Mouse (Mus musculus): Measurements from ENCODE around the gene Mmp11. TPM values are rescaled to one million over a fixed set of nuclear protein-coding genes. Genes with fewer than 3 reads are reported as not detected.

Gene Mmp11
- polyA plus RNA-seq, 1 experiment from 2014 or later = 25.1 TPM

DNA sequence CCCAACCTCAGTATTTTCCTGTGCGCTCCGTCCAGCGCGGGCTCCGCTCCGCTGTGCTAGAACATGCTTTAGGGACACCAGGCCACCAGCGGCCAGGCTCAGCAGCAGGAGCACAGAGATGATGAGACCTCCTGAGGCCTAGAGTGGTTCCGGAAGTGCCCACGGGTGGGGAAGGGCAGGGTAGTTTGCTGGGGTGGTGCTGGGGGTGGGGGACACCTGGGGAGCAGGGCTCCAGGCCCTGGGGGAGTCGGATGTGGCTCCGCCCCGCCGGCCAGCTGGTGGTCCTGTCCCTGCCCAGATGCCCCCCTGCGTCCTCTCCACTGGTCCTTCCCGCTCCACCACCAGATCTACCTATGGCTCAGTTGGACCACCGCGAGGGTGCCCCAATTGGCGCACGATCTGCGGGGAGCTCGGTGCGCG, 14.5 kb upstream of the Mmp11 start:
- H3K27ac ChIP-seq (ENCODE audit: low read depth, low read length) = no peak overlapping the region
- DNase-seq (ENCODE audit: low spot score) = peak; percentile 68
- peak overlapping the region; percentile 53 for H3K9ac ChIP-seq (ENCODE audit: low read length)
- H3K4me2 ChIP-seq (ENCODE audit: low read depth, low read length, severe bottlenecking) = peak overlapping the region; percentile 86
- no peaks in the 10 kb centered on the region for H3K36me3 ChIP-seq (ENCODE audit: control insufficient read depth, insufficient read depth, low read length)
- peak; percentile 63 for ATAC-seq (replicated peaks; ENCODE audit: low FRiP score)
- no peaks in the 10 kb centered on the region for H3K9me3 ChIP-seq (ENCODE audit: control insufficient read depth, low read length)
- H3K27me3 ChIP-seq (ENCODE audit: control insufficient read depth, insufficient read depth, low read length) = peaks cover 5% of the 10 kb centered on the region; the same call in 1 of the 2 replicates
- no peaks in the 10 kb centered on the region; the same call in none of the 2 replicates for H3K4me1 ChIP-seq (replicated peaks; ENCODE audit: control insufficient read depth, insufficient read depth, low read length)
- peak overlapping the region; percentile 39 for H3K4me3 ChIP-seq (ENCODE audit: low read depth, low read length)
- 2% methylated on average over 23 of the region's 23 CpGs for WGBS

DNA sequence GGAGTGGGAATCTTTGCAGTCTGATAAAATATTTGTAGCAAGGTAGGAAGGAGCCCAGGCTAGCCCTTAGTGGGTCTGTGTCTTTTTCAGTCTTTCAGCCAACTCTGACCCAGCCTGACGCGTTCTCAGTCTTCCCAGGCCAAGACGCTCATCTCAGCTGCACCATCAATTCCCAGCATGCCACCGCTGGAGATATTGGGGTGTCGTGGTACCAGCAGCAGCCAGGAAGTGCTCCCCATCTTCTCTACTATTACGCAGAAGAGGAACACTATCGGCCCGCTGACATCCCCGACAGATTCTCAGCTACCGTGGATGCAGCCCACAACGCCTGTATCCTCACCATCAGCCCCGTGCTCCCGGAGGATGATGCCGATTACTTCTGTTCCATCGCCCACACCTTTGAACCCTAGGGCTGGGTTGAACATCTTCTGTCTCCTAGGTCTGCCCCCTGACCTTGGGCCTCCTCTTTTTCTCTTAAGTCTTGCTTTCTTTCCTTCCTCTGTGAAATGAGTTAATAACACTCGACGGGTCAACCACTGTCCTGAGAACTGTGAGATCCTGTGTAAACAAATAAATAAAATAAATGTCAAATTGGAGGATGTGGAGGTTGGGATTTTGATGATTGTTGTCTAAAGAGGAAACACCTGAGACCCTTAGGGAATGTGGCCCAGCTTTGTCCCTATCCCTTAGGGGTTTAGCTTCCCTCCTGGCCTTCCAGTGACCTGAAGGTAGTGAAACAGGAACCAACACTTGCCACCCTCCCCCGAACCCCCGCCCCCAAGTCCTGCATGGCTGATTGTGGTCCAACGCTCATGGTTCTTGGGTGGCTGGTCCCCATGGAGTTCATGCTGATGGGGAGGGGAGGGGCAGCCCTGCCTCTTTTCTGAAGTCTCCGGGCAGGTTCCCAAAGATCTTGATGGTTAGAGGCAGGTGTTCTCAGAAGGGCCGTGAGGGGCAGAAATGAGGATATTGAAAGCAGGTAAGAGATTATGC, 13.1 kb upstream of the Mmp11 start:
- Histone ChIP-seq H3K9me3 (ENCODE audit: control insufficient read depth, low read length) (no peaks in the 10 kb centered on the region), H3K36me3 (ENCODE audit: control insufficient read depth, insufficient read depth, low read length) (no peaks in the 10 kb centered on the region), H3K27ac (ENCODE audit: low read depth, low read length) (no peak overlapping the region), H3K4me2 (ENCODE audit: low read depth, low read length, severe bottlenecking) (no peak overlapping the region), H3K4me1 (replicated peaks; ENCODE audit: control insufficient read depth, insufficient read depth, low read length) (no peaks in the 10 kb centered on the region; the same call in none of the 2 replicates), H3K4me3 (ENCODE audit: low read depth, low read length) (no peak overlapping the region), H3K9ac (ENCODE audit: low read length) (no peak overlapping the region), H3K27me3 (ENCODE audit: control insufficient read depth, insufficient read depth, low read length) (peaks cover 5% of the 10 kb centered on the region; the same call in 1 of the 2 replicates)
- ATAC-seq (replicated peaks; ENCODE audit: low FRiP score) = no peak
- WGBS = 79% methylated on average over 22 of the region's 22 CpGs
- DNase-seq (ENCODE audit: low spot score) = no peak

DNA sequence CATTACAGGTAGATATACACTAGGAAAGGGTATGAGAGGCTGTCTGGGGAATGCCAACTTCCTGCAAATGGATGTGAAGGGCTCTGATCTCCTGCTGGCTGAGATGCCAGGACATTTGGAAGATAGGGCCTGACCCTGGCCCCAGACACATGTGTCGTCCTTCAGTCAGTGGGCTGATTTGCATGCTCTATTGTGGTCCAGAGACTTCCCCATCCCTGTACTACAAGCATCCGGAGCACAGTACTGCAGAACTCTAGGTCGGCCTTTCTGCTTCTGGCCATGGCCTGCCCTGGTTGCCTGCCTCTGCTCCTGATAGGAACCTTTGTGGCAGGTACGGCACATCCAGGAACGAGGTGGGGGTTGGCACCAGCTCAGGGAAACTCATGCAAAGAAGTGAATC, 11.8 kb upstream of the Mmp11 start:
- H3K27ac ChIP-seq (ENCODE audit: low read depth, low read length) = no peak overlapping the region
- DNase-seq (ENCODE audit: low spot score) (peak; percentile 23), ATAC-seq (replicated peaks; ENCODE audit: low FRiP score) (no peak)
- H3K9ac ChIP-seq (ENCODE audit: low read length) = no peak overlapping the region
- 85% methylated on average over 5 of the region's 5 CpGs for WGBS
- H3K36me3 ChIP-seq (ENCODE audit: control insufficient read depth, insufficient read depth, low read length) = no peaks in the 10 kb centered on the region
- no peak overlapping the region for H3K4me3 ChIP-seq (ENCODE audit: low read depth, low read length)
- H3K4me1 ChIP-seq (replicated peaks; ENCODE audit: control insufficient read depth, insufficient read depth, low read length) = no peaks in the 10 kb centered on the region; the same call in none of the 2 replicates
- no peaks in the 10 kb centered on the region for H3K9me3 ChIP-seq (ENCODE audit: control insufficient read depth, low read length)
- H3K4me2 ChIP-seq (ENCODE audit: low read depth, low read length, severe bottlenecking) = no peak overlapping the region
- peaks cover 5% of the 10 kb centered on the region; the same call in 1 of the 2 replicates for H3K27me3 ChIP-seq (ENCODE audit: control insufficient read depth, insufficient read depth, low read length)

DNA sequence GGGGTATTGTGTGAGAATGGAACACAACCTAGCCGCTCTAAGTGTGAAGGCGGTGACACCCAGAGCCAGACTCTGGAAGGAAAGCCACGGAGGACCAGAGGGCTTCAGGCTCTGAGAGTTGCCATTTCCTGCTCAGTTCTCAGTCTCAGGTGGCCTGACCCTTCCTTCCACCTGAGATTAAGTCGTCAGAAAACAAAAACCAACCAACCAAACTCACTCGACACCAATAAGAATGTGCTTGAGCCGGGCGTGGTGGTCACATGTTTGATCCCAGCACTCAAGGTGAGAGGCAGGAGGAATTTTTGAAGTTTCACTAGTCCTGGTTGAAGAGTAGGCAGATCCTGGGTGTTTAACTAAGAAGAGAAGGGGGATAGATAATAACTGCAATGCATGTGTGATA, 9.6 kb upstream of the Mmp11 start:
- DNase-seq (ENCODE audit: low spot score) (no peak), ATAC-seq (replicated peaks; ENCODE audit: low FRiP score) (no peak)
- Histone ChIP-seq H3K9me3 (ENCODE audit: control insufficient read depth, low read length) (no peaks in the 10 kb centered on the region), H3K36me3 (ENCODE audit: control insufficient read depth, insufficient read depth, low read length) (no peaks in the 10 kb centered on the region), H3K4me3 (ENCODE audit: low read depth, low read length) (no peak overlapping the region), H3K4me2 (ENCODE audit: low read depth, low read length, severe bottlenecking) (no peak overlapping the region), H3K27ac (ENCODE audit: low read depth, low read length) (no peak overlapping the region), H3K9ac (ENCODE audit: low read length) (no peak overlapping the region), H3K4me1 (replicated peaks; ENCODE audit: control insufficient read depth, insufficient read depth, low read length) (no peaks in the 10 kb centered on the region; the same call in 1 of the 2 replicates), H3K27me3 (ENCODE audit: control insufficient read depth, insufficient read depth, low read length) (peaks cover 5% of the 10 kb centered on the region; the same call in 1 of the 2 replicates)
- 82% methylated on average over 7 of the region's 7 CpGs for WGBS

DNA sequence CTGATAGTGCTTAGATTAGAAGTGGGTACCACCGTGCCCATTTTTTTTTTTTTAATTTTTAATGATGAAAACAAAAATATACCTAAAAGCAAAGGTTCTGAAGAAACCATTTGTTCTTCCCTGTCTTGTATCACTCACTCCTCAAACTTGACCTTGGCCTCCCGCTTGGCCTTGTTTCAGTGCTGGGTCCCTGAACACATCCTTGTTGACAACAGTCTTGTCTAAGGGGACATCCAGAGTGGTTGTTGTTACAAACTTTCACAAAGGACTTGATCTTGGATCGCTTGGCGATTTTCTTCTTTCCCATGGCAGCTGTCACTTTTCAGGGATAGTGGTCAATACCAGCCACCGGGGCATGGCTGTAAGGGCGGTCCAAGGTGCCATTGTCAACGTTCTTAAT, 8.9 kb upstream of the Mmp11 start:
- H3K27ac ChIP-seq (ENCODE audit: low read depth, low read length) = no peak overlapping the region
- H3K9me3 ChIP-seq (ENCODE audit: control insufficient read depth, low read length) = no peaks in the 10 kb centered on the region
- DNase-seq (ENCODE audit: low spot score) (no peak), ATAC-seq (replicated peaks; ENCODE audit: low FRiP score) (no peak)
- H3K4me1 ChIP-seq (replicated peaks; ENCODE audit: control insufficient read depth, insufficient read depth, low read length) = no peaks in the 10 kb centered on the region
- no peaks in the 10 kb centered on the region for H3K36me3 ChIP-seq (ENCODE audit: control insufficient read depth, insufficient read depth, low read length)
- no peak overlapping the region for H3K4me2 ChIP-seq (ENCODE audit: low read depth, low read length, severe bottlenecking)
- no peak overlapping the region for H3K9ac ChIP-seq (ENCODE audit: low read length)
- H3K4me3 ChIP-seq (ENCODE audit: low read depth, low read length) = no peak overlapping the region
- H3K27me3 ChIP-seq (ENCODE audit: control insufficient read depth, insufficient read depth, low read length) = no peaks in the 10 kb centered on the region
- WGBS = 92% methylated on average over 7 of the region's 7 CpGs

DNA sequence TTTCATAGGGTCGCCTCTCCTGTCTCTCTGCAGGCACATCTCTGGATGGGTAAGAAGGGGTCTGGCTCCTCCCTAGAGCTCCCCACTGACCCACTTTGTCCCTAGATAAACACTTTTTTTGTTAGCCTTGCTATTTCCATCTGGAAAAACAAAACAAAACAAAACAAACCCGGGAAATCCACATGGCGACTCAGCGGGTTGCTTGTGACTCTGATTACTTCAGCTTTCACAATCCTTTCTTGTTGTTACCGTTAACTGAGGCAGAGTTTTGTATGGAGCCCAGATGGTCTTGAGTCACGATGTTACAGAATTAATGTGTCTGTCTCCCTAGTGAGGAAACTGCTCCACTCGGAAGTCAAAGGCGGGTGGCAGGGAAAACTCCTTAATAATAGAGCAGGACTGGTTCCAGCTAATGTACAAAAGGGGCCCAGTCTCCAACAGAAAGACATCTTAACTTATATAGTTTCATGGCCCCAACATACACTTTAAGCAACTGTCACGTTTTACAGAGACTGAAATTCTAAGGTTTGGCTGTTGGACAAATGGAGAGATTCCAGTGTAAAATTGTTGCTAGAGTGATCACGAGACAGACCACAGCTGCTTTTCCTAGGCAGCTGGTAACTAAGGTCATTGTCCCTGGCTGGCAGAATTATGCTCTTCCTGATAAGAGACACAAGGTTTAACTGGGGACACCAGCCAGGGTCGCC, 7.9 kb upstream of the Mmp11 start:
- ATAC-seq (replicated peaks; ENCODE audit: low FRiP score) (no peak), DNase-seq (ENCODE audit: low spot score) (no peak)
- no peaks in the 10 kb centered on the region for H3K4me1 ChIP-seq (replicated peaks; ENCODE audit: control insufficient read depth, insufficient read depth, low read length)
- no peak overlapping the region for H3K9ac ChIP-seq (ENCODE audit: low read length)
- H3K9me3 ChIP-seq (ENCODE audit: control insufficient read depth, low read length) = no peaks in the 10 kb centered on the region
- no peak overlapping the region for H3K27ac ChIP-seq (ENCODE audit: low read depth, low read length)
- no peaks in the 10 kb centered on the region for H3K27me3 ChIP-seq (ENCODE audit: control insufficient read depth, insufficient read depth, low read length)
- H3K4me2 ChIP-seq (ENCODE audit: low read depth, low read length, severe bottlenecking) = no peak overlapping the region
- WGBS = 31% methylated on average over 11 of the region's 11 CpGs
- H3K36me3 ChIP-seq (ENCODE audit: control insufficient read depth, insufficient read depth, low read length) = no peaks in the 10 kb centered on the region
- no peak overlapping the region for H3K4me3 ChIP-seq (ENCODE audit: low read depth, low read length)

DNA sequence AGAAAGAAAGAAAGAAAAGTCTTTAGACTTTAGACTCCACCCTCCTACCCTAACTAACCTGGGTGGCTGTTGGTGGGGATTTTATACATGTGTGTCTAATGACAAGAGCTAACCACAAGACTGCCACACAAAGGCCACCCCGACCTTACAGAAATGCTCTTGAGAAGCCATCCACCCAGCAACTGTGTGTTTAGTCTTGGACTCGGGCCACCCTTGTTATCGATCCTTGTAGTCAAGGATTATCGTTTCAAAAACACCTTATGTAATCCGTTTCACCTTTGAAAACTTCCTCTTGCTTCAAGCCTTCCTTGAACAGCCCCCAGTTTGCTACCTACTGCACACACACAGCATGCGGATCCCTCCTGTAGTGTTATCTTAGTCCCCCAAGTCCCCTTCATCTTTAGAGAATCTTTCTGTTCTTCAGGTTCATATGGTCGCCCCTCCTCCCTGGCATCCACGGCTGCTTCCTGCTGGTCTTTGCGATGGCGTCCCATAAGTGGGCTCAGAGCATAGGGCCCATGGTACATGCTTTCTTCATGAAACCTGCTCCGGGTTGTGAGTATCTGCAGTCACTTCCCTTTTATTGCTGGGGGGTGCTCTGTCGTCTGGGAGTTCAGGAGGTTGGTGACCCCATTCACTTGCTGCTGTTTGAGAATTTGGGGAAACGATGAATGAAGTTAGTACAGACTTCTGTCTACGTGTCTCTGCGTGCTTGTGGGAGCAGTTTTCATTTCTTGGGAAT, 6.6 kb upstream of the Mmp11 start, which contains the start of gene Vpreb3:
Vpreb3 (plus strand) TSS at position 322 of the 742 bp plus-strand sequence.
- ATAC-seq (replicated peaks; ENCODE audit: low FRiP score) (no peak), DNase-seq (ENCODE audit: low spot score) (no peak)
- Histone ChIP-seq H3K4me3 (ENCODE audit: low read depth, low read length) (no peak within 1 kb of the TSS), H3K27me3 (ENCODE audit: control insufficient read depth, insufficient read depth, low read length) (no peaks in the 10 kb centered on the region), H3K36me3 (ENCODE audit: control insufficient read depth, insufficient read depth, low read length) (no peaks in the 10 kb centered on the region), H3K27ac (ENCODE audit: low read depth, low read length) (no peak within 1 kb of the TSS), H3K4me1 (replicated peaks; ENCODE audit: control insufficient read depth, insufficient read depth, low read length) (no peaks in the 10 kb centered on the region), H3K9ac (ENCODE audit: low read length) (0 out of 2 replicates have a peak within 1 kb of the TSS, but pooled peaks have one; percentile 23), H3K4me2 (ENCODE audit: low read depth, low read length, severe bottlenecking) (no peak within 1 kb of the TSS), H3K9me3 (ENCODE audit: control insufficient read depth, low read length) (no peaks in the 10 kb centered on the region)
- WGBS = 86% methylated on average over 15 of the region's 15 CpGs
